Mouse (Mus musculus): ENCODE measurements at regions not wholly inside any gene's neighbourhood (a gene's known extent, or its start where the extent isn't known, plus 50 kb on each side); places are given as distances from the start of the nearest gene placed in this dataset.
"Not testable (repeated sequence)": the region's sequence is repeated elsewhere in the genome, so short reads cannot be mapped to it uniquely, and the experiment has no call there.

DNA sequence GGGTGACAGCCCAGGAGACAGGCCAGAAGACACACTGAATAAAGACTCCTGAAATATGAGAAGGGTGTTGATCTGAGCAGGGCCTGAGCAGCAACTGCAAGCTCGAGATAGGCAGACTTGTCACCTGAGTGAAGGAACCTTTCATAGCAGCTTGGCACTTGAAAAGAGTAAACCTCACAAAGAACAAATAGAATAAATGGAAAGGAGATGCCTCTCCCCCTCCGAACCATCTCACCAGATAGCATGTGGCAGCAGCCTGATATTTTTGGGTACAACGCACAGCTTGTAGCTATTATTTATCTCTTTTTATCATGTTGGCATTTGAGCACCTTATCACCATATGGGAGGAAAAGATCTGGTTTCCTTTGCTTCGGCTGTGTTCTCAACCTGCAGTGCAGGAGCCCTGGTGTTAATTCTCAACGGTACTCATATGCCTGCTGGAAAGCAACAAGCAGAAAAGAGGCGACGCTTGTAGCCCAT, 88.0 kb upstream of the Nabp1 start:
- Histone ChIP-seq H3K27ac (no peak overlapping the region; the same call in 1 of the 2 replicates), H3K4me3 (ENCODE audit: insufficient read depth in 1 of 2, low read depth in 2 of 2, low read length in 2 of 2) (no peak overlapping the region), H3K36me3 (replicated peaks; ENCODE audit: control insufficient read depth, insufficient read depth, low read depth) (no peaks in the 10 kb centered on the region), H3K4me2 (ENCODE audit: low read depth) (peak overlapping the region; percentile 3), H3K27me3 (ENCODE audit: control insufficient read depth, insufficient read depth, low read length) (no peaks in the 10 kb centered on the region), H3K9me3 (ENCODE audit: control insufficient read depth, low read length) (no peaks in the 10 kb centered on the region), H3K4me1 (replicated peaks; ENCODE audit: control insufficient read depth in 2 of 2, insufficient read depth in 2 of 2, low read length in 1 of 2) (peaks cover 7 to 11% of the 10 kb centered on the region in 2 experiments; a peak in 3 of 4 replicates), H3K9ac (replicated peaks) (no peak overlapping the region)
- WGBS (ENCODE audit: insufficient replicate concordance): 15% methylated on average over 7 of the region's 7 CpGs
- ATAC-seq (ENCODE audit: insufficient read depth) (peak; percentile 89), DNase-seq (ENCODE audit: low read depth in 3 of 3, low spot score in 3 of 3) (peak in 1 of 3 experiments; percentile 57)
- TF ChIP-seq CTCF (IDR thresholded peaks at IDR 0.05; ENCODE audit: low read depth) (no peak), EP300 (IDR thresholded peaks at IDR 0.05; ENCODE audit: low read depth) (peak; percentile 83)

- not testable (repeated sequence) for H3K27ac ChIP-seq; H3K9me3 ChIP-seq (ENCODE audit: control insufficient read depth, low read length); H3K36me3 ChIP-seq (replicated peaks; ENCODE audit: control insufficient read depth, insufficient read depth, low read depth); H3K4me2 ChIP-seq (ENCODE audit: low read depth); H3K27me3 ChIP-seq (ENCODE audit: control insufficient read depth, insufficient read depth, low read length); DNase-seq (ENCODE audit: low read depth in 3 of 3, low spot score in 3 of 3); H3K4me1 ChIP-seq (replicated peaks; ENCODE audit: control insufficient read depth in 2 of 2, insufficient read depth in 2 of 2, low read length in 1 of 2); ATAC-seq (ENCODE audit: insufficient read depth); H3K9ac ChIP-seq (replicated peaks); H3K4me3 ChIP-seq (ENCODE audit: insufficient read depth in 1 of 2, low read depth in 2 of 2, low read length in 2 of 2)
- WGBS (ENCODE audit: insufficient replicate concordance): 80% methylated on average over 4 of the region's 4 CpGs
These were observed 78.4 kb upstream of the Nabp1 start for GRCm38 (mm10) chr1:51556616-51557015.

DNA sequence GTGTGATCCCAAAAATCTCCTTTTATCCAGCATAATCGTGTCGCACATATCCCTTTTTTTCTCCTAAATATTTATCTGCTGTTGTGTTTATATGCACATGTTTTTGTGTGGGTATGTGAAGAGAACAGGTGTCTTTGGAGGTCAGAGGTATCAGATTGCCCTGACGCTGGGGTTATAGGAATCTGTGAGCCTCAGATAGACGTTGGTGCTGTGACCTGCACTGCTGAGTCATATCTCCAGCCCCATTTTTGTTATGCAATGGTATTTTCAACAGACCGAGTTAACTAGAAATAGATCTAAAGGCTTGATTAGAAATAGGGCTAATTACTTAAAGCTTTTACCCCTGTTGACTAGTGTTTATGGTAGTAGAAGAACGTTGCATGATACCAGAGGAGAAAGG, 75.5 kb upstream of the Nabp1 start:
- Histone ChIP-seq H3K9me3 (ENCODE audit: control insufficient read depth, low read length) (no peaks in the 10 kb centered on the region), H3K9ac (replicated peaks) (no peak overlapping the region), H3K4me2 (ENCODE audit: low read depth) (no peak overlapping the region), H3K36me3 (replicated peaks; ENCODE audit: control insufficient read depth, insufficient read depth, low read depth) (no peaks in the 10 kb centered on the region), H3K27me3 (ENCODE audit: control insufficient read depth, insufficient read depth, low read length) (no peaks in the 10 kb centered on the region), H3K27ac (no peak overlapping the region), H3K4me1 (replicated peaks; ENCODE audit: control insufficient read depth in 2 of 2, insufficient read depth in 2 of 2, low read length in 1 of 2) (peaks cover 0 to 5% of the 10 kb centered on the region in 2 experiments; a peak in 2 of 4 replicates), H3K4me3 (ENCODE audit: insufficient read depth in 1 of 2, low read depth in 2 of 2, low read length in 2 of 2) (no peak overlapping the region)
- TF ChIP-seq CTCF (IDR thresholded peaks at IDR 0.05; ENCODE audit: low read depth) (no peak), EP300 (IDR thresholded peaks at IDR 0.05; ENCODE audit: low read depth) (peak; percentile 49)
- ATAC-seq (ENCODE audit: insufficient read depth) (no peak), DNase-seq (ENCODE audit: low read depth in 3 of 3, low spot score in 3 of 3) (no peak)
- 34% methylated on average over 6 of the region's 6 CpGs for WGBS (ENCODE audit: insufficient replicate concordance)

GRCm38 (mm10) chr1:51551624-51552023, 73.4 kb upstream of the Nabp1 start:
- Histone ChIP-seq H3K36me3 (replicated peaks; ENCODE audit: control insufficient read depth, insufficient read depth, low read depth) (no peaks in the 10 kb centered on the region), H3K9ac (replicated peaks) (no peak overlapping the region), H3K4me2 (ENCODE audit: low read depth) (no peak overlapping the region), H3K4me1 (replicated peaks; ENCODE audit: control insufficient read depth in 2 of 2, insufficient read depth in 2 of 2, low read length in 1 of 2) (peaks cover 0 to 5% of the 10 kb centered on the region in 2 experiments; a peak in 2 of 4 replicates), H3K27ac (no peak overlapping the region), H3K9me3 (ENCODE audit: control insufficient read depth, low read length) (no peaks in the 10 kb centered on the region), H3K4me3 (ENCODE audit: insufficient read depth in 1 of 2, low read depth in 2 of 2, low read length in 2 of 2) (no peak overlapping the region), H3K27me3 (ENCODE audit: control insufficient read depth, insufficient read depth, low read length) (no peaks in the 10 kb centered on the region)
- TF ChIP-seq EP300 (IDR thresholded peaks at IDR 0.05; ENCODE audit: low read depth) (no peak), CTCF (IDR thresholded peaks at IDR 0.05; ENCODE audit: low read depth) (no peak)
- WGBS (ENCODE audit: insufficient replicate concordance): 66% methylated on average over 5 of the region's 5 CpGs
- DNase-seq (ENCODE audit: low read depth in 3 of 3, low spot score in 3 of 3): no peak
- ATAC-seq (ENCODE audit: insufficient read depth): no peak

DNA sequence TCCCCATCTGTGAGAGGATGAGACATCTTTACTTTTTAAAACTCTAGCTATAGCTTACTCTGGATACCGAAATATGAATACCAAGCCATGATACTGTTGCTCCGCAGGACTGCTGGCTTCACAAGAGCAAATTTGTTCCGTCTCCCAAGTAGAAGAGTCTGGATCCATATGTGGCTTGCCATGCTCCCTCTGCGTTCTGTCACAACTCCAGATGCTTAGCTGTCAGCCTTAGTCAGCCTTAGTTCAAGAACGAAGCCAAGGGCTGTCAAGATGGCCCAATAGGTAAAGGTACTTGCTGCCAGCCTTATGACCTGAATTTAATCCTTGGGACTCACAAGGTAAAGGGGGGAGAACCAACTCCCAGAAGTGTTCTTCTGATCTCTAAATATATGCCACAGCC, 64.6 kb upstream of the Nabp1 start:
- no peak overlapping the region for H3K27ac ChIP-seq
- 0 out of 4 replicates have a peak, but pooled peaks cover 0 to 2% of the 10 kb centered on the region in 2 experiments for H3K4me1 ChIP-seq (replicated peaks; ENCODE audit: control insufficient read depth in 2 of 2, insufficient read depth in 2 of 2, low read length in 1 of 2)
- no peak overlapping the region for H3K4me2 ChIP-seq (ENCODE audit: low read depth)
- H3K9me3 ChIP-seq (ENCODE audit: control insufficient read depth, low read length): no peaks in the 10 kb centered on the region
- no peaks in the 10 kb centered on the region for H3K36me3 ChIP-seq (replicated peaks; ENCODE audit: control insufficient read depth, insufficient read depth, low read depth)
- 68% methylated on average over 5 of the region's 5 CpGs for WGBS (ENCODE audit: insufficient replicate concordance)
- no peak overlapping the region for H3K9ac ChIP-seq (replicated peaks)
- ATAC-seq (ENCODE audit: insufficient read depth) (no peak), DNase-seq (ENCODE audit: low read depth in 3 of 3, low spot score in 3 of 3) (no peak)
- TF ChIP-seq CTCF (IDR thresholded peaks at IDR 0.05; ENCODE audit: low read depth) (no peak), EP300 (IDR thresholded peaks at IDR 0.05; ENCODE audit: low read depth) (no peak)
- H3K27me3 ChIP-seq (ENCODE audit: control insufficient read depth, insufficient read depth, low read length): no peaks in the 10 kb centered on the region
- H3K4me3 ChIP-seq (ENCODE audit: insufficient read depth in 1 of 2, low read depth in 2 of 2, low read length in 2 of 2): no peak overlapping the region
